Mouse (Mus musculus) intestine, postnatal 0 days (tissue): Measurements from ENCODE around the gene Myo1d. TPM values are rescaled to one million over a fixed set of nuclear protein-coding genes. Genes with fewer than 3 reads are reported as not detected.
A peak's percentile ranks its signal among the peaks of the same experiment; 100 is the strongest.

Experiments used
- ATAC-seq: fragments of 200-750 bp; cut with Nextera tagmentation; 2 replicates; pipeline ENCODE4 v1.8.0; 2017; ENCODE audit warnings: mild to moderate bottlenecking, moderate TSS enrichment, moderate library complexity
- H3K27ac ChIP-seq: fragments of 300-500 bp; sonication (generic); 2 replicates; pipeline ENCODE4 v1.5.1; 2014; ENCODE audit warnings: mild to moderate bottlenecking, low read depth, low read length, moderate library complexity
- H3K27me3 ChIP-seq: fragments of 300-500 bp; sonication (generic); replicated peaks from 2 replicates; pipeline ENCODE4 v1.6.1; 2014; ENCODE audit warnings: low read length, mixed read lengths; ENCODE audit not compliant: control insufficient read depth, insufficient read depth
- H3K36me3 ChIP-seq: fragments of 300-500 bp; sonication (generic); 2 replicates; pipeline ENCODE4 v1.6.1; 2014; ENCODE audit warnings: mild to moderate bottlenecking, moderate library complexity; ENCODE audit not compliant: control insufficient read depth, insufficient read depth
- H3K4me1 ChIP-seq: fragments of 300-500 bp; sonication (generic); replicated peaks from 2 replicates; pipeline ENCODE4 v1.6.1; 2014; ENCODE audit warnings: antibody characterized with exemption, low read length, mixed read lengths; ENCODE audit not compliant: control insufficient read depth, insufficient read depth
- H3K4me2 ChIP-seq: fragments of 300-500 bp; sonication (generic); replicated peaks from 2 replicates; pipeline ENCODE4 v1.6.1; 2014; ENCODE audit warnings: low read depth, mild to moderate bottlenecking, moderate library complexity
- H3K4me3 ChIP-seq: fragments of 300-500 bp; sonication (generic); 2 replicates; pipeline ENCODE4 v1.5.1; 2014; ENCODE audit warnings: low read depth, low read length
- H3K9ac ChIP-seq: fragments of 300-500 bp; sonication (generic); 2 replicates; pipeline ENCODE4 v1.6.1; 2014; ENCODE audit warnings: mild to moderate bottlenecking, low read depth, low read length
- H3K9me3 ChIP-seq: fragments of 300-500 bp; sonication (generic); 2 replicates; pipeline ENCODE4 v1.6.1; 2016; ENCODE audit warnings: mixed run types; ENCODE audit not compliant: control insufficient read depth
- CTCF ChIP-seq: sonication (generic); IDR thresholded peaks from 2 replicates; pipeline ENCODE4 v1.5.1; 2016; ENCODE audit warnings: low read depth, mild to moderate bottlenecking, control low read depth, antibody characterized with exemption, moderate library complexity
- WGBS: fragments of 180-500 bp; shearing (Covaris S2); extraction: QIAGEN DNeasy Blood & Tissue Kit; methylation state at CpG from one replicate; pipeline ENCODE4 v1.1.7; 2014; 5-methylcytosine and 5-hydroxymethylcytosine counted together
- polyA plus RNA-seq: library from polyadenylated mRNA; unstranded; fragments of >200 nt; fragmentation: Nextera tagmentation; extraction: Ambion mirVana; gene quantifications from 2 replicates; pipeline ENCODE4 v1.2.1, GENCODE M21; 2015

Gene Myo1d
- polyA plus RNA-seq, 1 experiment from 2014 or later: 57.2 TPM

DNA sequence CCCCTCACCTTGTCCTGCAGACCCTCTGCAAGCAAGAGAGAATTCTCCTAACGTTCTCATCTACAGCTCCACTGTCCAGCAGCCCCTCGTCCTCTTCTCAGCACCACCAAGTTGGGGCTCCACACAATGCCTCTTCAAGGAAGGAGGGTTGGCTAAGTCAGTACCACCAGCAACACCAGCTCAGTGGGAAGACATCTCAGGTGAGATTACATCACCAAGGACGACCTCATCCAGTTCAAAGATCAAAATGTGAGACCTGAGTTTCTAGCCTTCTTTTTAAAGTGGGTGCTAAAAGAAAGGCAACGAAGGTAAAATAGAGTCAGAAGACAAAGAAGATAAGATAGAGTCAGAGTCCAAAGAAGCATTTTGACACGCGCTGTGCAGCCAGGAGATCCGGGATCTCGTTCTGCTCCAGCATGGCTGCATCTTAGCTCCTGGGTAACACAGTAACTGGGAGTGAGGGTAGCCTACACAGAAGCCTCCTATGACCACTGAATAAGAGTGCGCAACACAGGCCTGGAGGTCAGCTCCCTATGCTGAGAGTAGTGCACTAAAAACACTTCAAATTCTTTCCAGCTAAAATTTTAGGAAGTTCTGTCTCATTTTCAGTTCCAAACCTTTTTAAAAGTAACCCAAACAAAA is 56.3 kb downstream of the Myo1d start:
- TF ChIP-seq CTCF: no peak
- Histone ChIP-seq H3K36me3 (no peaks in the 10 kb centered on the region), H3K27ac (peak overlapping the region; percentile 41; the same call in 1 of the 2 replicates), H3K27me3 (no peaks in the 10 kb centered on the region), H3K9ac (no peak overlapping the region), H3K4me3 (no peak overlapping the region), H3K4me1 (0 out of 2 replicates have a peak, but pooled peaks cover 2% of the 10 kb centered on the region), H3K4me2 (no peak overlapping the region), H3K9me3 (no peaks in the 10 kb centered on the region)
- WGBS: 52% methylated on average over 9 of the region's 9 CpGs
- ATAC-seq: peak; percentile 66

DNA sequence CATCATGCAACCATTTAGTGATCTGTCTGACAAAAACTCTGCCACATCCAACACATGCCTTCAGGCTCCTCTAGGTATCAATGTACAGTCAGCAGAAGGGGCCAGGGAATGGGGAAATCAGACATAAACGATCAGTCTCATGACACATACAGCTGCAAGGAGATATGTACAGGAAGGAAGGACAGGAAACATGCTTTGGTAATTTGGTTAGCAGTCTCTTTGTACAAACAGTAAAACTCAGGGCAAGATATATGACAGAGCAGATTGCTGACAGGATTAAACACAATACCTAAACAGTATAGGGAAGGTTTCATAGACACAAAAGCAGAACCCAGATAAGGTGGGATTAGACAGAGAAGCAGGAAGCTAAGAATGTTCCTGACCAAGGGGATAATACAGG is 60.8 kb downstream of the Myo1d start:
- no peak overlapping the region for H3K4me3 ChIP-seq
- H3K27me3 ChIP-seq: no peaks in the 10 kb centered on the region
- H3K27ac ChIP-seq: no peak overlapping the region
- TF ChIP-seq CTCF: no peak
- 0 out of 2 replicates have a peak, but pooled peaks cover 10% of the 10 kb centered on the region for H3K4me1 ChIP-seq
- H3K9ac ChIP-seq: no peak overlapping the region
- no peaks in the 10 kb centered on the region for H3K36me3 ChIP-seq
- H3K4me2 ChIP-seq: no peak overlapping the region
- no peaks in the 10 kb centered on the region for H3K9me3 ChIP-seq
- WGBS: 3% methylated on average over 1 of the region's 1 CpGs
- 0 out of 2 replicates have a peak, but pooled peaks have one; percentile 55 for ATAC-seq

DNA sequence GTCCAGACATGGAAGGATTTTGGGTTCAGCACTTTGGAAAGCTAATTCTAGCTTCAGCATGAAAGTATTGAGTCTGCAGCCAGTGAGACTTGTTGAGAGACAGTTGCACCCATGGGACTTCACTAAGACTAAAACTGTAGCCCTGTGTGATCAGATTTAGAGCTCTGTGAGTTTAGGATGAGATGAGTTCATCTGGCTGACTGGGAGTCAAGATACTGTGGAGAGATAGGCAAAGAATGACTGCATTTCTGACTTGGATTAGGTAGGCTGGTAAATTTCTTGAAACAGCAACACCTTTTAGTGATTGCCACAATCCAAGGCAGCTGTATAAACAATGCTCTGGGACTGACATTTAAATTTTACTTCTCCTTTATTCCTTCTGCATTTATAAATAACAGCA is 61.8 kb downstream of the Myo1d start:
- TF ChIP-seq CTCF: no peak
- Histone ChIP-seq H3K36me3 (no peaks in the 10 kb centered on the region), H3K9ac (no peak overlapping the region), H3K9me3 (no peaks in the 10 kb centered on the region), H3K27ac (no peak overlapping the region), H3K4me2 (no peak overlapping the region), H3K27me3 (no peaks in the 10 kb centered on the region), H3K4me3 (no peak overlapping the region), H3K4me1 (0 out of 2 replicates have a peak, but pooled peaks cover 12% of the 10 kb centered on the region)
- no peak for ATAC-seq

DNA sequence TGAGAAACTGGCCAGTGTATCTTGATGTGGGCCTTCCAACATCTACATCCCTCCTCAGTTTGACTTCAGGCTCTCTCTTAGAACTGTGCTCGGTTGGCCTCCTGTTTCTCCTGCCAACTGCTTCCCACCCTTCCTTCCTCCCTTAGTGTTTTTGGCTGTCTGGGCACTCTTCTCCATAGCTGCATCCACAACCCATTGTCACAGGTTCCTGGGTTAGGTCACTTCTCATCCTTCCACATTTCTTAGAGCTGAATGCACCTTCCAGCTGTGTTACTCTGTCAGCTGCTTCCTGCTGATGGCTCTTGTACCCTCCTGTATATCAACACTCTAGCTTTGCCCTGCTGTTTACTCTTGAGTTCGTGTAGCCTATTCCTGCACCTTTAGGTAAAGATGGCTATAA is 64.7 kb downstream of the Myo1d start:
- no peak for TF ChIP-seq CTCF
- H3K36me3 ChIP-seq: no peaks in the 10 kb centered on the region
- H3K4me1 ChIP-seq: peaks cover 17% of the 10 kb centered on the region; the same call in 1 of the 2 replicates
- no peak overlapping the region for H3K4me2 ChIP-seq
- H3K27me3 ChIP-seq: no peaks in the 10 kb centered on the region
- no peaks in the 10 kb centered on the region for H3K9me3 ChIP-seq
- WGBS: 61% methylated on average over 2 of the region's 2 CpGs
- ATAC-seq: no peak
- no peak overlapping the region for H3K9ac ChIP-seq
- no peak overlapping the region for H3K27ac ChIP-seq
- H3K4me3 ChIP-seq: no peak overlapping the region

DNA sequence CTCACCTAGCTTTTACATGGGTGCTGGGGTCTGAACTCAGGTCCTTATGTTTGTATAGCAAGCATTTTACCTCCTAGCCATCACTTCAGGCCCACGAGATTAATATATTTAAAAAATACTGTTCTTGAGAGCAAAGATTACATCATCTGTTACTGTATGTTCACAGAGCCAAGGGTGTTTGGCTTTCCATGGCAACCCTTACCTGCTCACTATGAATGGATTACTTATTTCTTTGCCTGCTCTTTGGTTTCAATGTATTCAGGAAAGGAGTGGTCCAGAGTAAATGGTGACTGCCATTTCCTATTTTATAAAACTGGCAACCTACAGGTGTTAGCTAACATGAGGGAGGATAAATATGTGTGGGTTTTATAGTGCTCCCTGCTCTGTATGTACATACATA is 66.1 kb downstream of the Myo1d start:
- Histone ChIP-seq H3K36me3 (no peaks in the 10 kb centered on the region), H3K4me2 (no peak overlapping the region), H3K4me1 (peaks cover 17% of the 10 kb centered on the region; the same call in 1 of the 2 replicates), H3K27me3 (no peaks in the 10 kb centered on the region), H3K4me3 (no peak overlapping the region), H3K9me3 (no peaks in the 10 kb centered on the region), H3K9ac (no peak overlapping the region), H3K27ac (0 out of 2 replicates have a peak overlapping the region, but pooled peaks have one; percentile 21)
- peak; percentile 79; the same call in 1 of the 2 replicates for ATAC-seq
- TF ChIP-seq CTCF: no peak
- WGBS: 23% methylated on average over 1 of the region's 1 CpGs

DNA sequence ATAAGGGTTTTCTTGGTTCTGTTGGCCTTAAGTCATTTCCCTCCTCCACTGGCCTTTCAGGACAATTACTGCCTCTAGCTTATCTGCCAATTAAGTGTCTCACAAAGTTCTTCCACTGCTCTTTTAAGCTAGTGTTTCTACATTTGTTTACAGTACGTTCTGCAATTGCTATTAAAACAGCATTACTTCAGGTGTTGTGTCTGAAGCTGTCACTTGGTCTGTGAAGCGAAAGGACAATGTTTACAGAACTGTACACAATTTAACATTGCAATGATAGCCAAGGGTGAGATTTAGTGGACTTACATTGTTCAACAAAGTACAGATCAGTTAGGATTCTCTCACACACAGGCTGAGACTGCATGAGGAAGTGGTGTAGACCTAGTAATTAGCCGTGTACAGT is 67.6 kb downstream of the Myo1d start:
- Histone ChIP-seq H3K27ac (no peak overlapping the region; the same call in 1 of the 2 replicates), H3K27me3 (no peaks in the 10 kb centered on the region), H3K9ac (no peak overlapping the region), H3K4me3 (no peak overlapping the region), H3K4me2 (no peak overlapping the region), H3K4me1 (peaks cover 20% of the 10 kb centered on the region; the same call in 1 of the 2 replicates), H3K9me3 (no peaks in the 10 kb centered on the region), H3K36me3 (no peaks in the 10 kb centered on the region)
- ATAC-seq: no peak
- WGBS: 41% methylated on average over 3 of the region's 3 CpGs
- TF ChIP-seq CTCF: no peak

DNA sequence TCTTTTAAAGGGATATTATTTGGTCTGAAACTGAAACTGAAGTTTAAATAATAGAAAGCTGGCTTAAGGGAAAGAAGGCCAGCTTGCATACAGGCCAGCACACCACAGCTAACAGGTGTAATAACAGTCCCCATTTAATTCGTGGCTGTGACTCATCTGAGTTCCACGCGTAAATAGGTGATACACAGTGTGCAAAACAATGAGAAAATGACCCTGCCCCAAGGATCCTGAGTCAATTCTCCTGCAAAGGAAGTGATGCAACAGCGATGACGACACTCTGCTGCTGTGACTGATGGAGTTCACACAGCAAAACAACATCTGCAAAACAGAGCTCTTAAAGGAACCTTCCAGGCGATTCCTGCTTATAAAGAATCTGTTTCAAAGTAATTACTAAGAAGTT is 68.5 kb downstream of the Myo1d start:
- 49% methylated on average over 6 of the region's 6 CpGs for WGBS
- Histone ChIP-seq H3K4me3 (no peak overlapping the region), H3K27ac (no peak overlapping the region), H3K9me3 (no peaks in the 10 kb centered on the region), H3K36me3 (no peaks in the 10 kb centered on the region), H3K27me3 (no peaks in the 10 kb centered on the region), H3K4me1 (peaks cover 20% of the 10 kb centered on the region; the same call in 1 of the 2 replicates), H3K9ac (no peak overlapping the region), H3K4me2 (no peak overlapping the region)
- no peak for TF ChIP-seq CTCF
- no peak for ATAC-seq
